Mouse (Mus musculus) myocyte (in vitro differentiated cells): ENCODE measurements around the gene Pcmtd2.

Experiments used
- POLR2AphosphoS2 ChIP-seq: IDR thresholded peaks from one replicate; pipeline ENCODE4 v1.6.1; 2011; ENCODE audit warnings: low read depth, control low read depth; ENCODE audit not compliant: insufficient read length
- USF1 ChIP-seq: IDR thresholded peaks from one replicate; pipeline ENCODE4 v1.6.1; 2011; ENCODE audit warnings: low read depth, mild to moderate bottlenecking, control low read depth, moderate library complexity

GRCm38 (mm10) chr2:181795641-181796130 lies 42.0 kb upstream of the Pcmtd2 start:
- TF ChIP-seq POLR2AphosphoS2 (no peak), USF1 (no peak)
